Mouse (Mus musculus) liver, adult (tissue): ENCODE results near the gene Krt39.

ENCODE experiments used
- GATA4 ChIP-seq: IDR thresholded peaks from 2 replicates; pipeline ENCODE4 v1.6.1; 2014; ENCODE audit warnings: mild to moderate bottlenecking, low read length; ENCODE audit not compliant: insufficient replicate concordance

Krt39 gene

DNA sequence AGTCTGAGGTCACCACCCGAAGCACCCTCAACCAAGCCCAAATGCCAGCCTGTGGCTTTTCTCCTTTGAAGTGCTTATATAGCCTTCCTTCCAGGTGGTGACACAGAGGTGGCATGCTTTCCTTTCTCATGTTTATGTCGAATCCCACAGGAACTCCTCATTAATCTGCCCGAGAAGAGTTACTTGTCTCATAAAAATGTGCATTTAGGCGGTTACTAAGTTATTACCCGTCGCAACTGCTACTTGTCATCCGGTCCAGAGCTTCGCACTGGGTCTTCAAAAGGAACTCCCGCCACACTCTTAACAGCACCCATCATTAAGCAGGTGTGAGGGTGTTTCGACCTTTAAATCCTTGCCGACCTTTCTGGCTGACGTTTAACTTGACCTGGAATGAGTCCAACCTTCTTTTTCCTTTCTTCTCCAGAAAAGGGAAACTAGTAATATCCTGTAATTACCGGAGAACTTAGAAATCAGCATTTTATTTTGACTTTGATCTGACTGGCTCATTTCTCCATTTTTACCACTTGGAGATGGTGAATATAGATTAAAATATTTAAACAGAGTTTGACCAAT lies at the start of gene Krt39:
Gene Krt39, minus strand, starts transcription at position 51 of the 573 bp plus-strand sequence.
- TF ChIP-seq GATA4 = no peak

DNA sequence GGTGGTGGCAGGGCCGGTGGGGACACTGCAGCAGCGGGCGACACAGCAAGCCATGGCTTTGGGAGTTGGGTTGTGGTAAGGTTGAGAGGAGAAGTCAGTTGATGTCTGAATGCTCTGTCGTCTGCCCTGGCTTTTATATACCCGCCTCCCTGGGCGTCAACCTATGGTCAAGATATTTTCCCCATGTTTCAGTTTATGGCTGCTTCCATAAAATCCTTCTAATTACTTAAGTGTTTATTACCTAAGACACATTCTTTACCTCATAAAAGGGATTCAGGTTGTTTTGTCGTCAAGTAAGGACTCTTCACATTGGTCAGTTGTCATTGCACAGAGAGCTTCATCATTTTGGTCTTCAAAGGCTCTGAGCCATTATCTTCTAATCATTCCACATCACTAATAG lies 45.4 kb upstream of the Krt39 start, which contains the start of gene Krtap3-1:
Gene Krtap3-1, minus strand, starts transcription at position 101 of the 400 bp plus-strand sequence.
- no peak for TF ChIP-seq GATA4

DNA sequence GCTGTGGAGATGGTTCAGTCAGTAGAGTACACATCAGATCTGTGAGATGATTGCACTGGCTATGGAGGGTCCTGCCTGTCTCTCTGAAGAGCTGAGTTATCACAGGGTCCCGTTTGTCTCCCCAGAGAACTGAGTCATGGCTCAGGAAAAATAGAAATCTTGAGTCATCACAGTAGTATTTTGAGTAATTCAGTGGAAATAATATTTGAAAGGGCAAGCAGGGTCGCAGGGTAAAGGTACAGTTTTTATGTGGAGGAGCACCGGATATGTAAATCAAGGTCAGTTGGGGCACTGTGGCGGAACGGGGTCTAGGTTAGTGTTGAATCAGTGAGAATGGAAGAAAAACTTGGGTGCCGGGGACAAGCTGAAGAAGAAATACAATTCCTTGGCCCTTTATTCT lies 41.4 kb upstream of the Krt39 start:
- TF ChIP-seq GATA4 = no peak

DNA sequence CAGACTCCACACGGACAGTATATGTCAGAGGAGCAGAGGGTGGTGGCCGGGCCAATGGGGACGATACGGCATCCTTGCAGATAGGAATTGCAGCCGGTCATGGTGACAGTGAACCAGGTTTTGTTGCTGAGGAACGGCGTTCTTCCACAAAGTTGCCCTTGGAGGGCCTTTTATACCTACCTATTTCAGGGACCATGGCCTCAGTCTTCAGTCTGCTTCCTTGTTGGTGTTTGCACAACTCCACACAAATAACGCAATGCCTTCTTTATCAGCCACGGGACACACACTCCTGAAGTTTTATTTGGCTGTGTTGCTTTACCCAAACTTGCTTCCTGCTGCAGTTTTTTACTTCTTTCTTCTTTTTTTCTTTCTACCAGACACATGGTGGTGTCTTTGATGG lies 38.2 kb upstream of the Krt39 start, which contains the start of gene Gm11939:
Gene Gm11939, minus strand, starts transcription at position 101 of the 400 bp plus-strand sequence.
- no peak for TF ChIP-seq GATA4

DNA sequence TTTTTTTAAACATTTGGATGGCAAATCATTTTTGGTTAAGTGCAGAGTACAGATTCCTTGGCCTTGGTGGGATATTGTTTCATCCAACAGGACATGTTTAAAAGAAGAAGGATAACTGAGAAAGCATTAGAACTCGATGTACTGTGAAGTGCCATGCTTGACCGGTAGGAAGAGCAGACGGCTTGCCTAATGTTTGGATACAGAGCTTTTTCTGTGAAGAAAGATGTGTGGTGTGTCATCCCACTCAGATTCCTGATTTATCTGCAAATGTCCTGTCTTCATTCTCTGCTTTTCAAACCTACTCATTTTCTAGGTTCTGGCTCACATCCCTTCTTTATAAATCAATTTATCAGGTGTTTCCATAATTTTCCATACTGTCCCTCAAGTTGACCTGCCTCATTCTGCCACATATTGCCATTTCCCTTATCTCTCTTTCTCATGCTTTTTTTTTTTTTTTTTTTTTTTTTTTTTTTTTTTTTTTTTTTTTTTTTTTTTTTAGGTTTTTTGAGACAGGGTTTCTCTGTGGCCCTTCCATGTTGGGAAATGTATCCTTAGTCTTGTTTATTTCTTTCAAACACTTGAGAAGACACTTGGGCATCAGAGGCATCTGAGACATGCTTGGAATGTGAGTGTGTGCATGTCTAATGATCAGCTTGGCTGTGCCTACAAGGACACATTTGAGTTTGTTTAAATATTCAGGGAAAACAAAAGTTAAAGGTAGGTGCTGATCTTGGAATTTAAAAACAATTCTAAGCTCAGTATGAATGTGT lies 37.0 kb upstream of the Krt39 start:
- TF ChIP-seq GATA4 = no peak

DNA sequence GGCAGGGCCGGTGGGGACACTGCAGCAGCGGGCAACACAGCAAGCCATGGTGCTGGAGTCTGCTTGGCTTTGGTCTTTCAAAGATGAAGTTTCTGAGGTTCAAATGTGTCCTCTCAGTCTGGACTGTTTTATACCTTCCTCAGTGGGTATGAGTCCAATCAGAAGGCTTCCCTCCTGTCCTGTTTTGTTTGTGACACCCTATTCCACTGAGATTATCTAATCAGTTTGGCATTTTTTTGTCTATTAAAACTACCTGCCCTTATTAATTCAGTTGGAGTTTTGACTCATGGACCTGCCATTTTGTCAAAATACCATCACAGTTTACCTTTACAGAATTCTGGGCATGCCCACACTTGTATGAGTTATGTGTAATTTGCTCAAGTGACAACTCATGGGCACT lies 35.6 kb upstream of the Krt39 start, which contains the start of gene Krtap3-2:
Gene Krtap3-2, minus strand, starts transcription at position 101 of the 400 bp plus-strand sequence.
- no peak for TF ChIP-seq GATA4

DNA sequence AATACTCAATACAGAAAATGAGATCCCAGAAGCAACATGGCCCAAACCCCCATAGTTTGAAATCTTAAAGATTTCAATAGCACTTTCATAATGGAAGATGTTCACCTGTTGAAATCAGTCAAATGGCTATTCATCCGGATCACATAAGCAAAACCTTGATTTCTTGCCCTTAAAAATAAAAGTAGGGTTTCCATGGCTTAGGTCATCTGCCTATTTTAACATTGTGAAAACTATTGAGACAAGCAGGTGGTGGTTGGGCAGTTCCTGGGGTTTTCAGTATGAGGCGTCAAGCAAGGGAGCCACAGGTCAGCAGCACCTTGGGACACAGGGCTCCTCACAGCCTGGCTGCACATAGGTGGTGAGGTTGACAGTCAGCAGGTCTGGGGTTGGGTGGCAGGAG lies 35.1 kb upstream of the Krt39 start:
- no peak for TF ChIP-seq GATA4

DNA sequence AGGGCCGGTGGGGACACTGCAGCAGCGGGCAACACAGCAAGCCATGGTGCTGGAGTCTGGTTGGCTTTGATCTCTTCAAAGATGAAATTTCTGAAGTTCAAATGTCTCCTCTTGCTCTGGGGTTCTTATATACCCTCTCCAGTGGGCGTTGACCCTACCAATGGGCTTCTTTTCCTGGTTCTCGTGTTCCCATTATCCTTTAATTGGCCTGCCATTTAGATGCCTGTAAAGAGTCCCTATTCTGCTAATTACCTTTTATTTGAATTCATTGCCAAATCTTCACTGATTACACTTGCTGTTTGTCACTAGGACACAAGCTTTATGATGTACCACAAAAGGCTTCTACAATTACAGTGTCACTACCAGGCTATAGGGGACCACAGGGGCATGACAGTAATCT lies 29.6 kb upstream of the Krt39 start, which contains the start of gene Krtap3-3:
Gene Krtap3-3, minus strand, starts transcription at position 101 of the 400 bp plus-strand sequence.
- TF ChIP-seq GATA4 = no peak

DNA sequence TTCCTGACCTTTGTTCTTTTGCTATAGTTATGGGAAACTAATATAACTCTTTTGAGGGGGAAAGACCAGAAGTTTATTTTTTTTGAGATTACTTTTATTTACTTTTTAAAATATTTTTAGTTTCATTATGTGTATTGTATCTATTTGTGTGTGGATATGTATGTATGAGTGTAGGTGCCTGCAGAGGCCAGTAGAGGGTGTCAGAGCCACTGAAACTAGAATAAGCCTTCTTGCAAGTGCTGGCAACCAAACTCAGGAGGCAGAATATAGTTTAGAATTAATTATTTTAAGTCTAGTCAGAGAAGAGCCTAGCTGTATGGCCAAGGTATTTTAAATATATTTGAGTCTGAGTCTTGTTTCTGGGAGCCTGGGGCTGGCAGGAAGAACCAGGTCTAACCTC lies 26.8 kb upstream of the Krt39 start:
- no peak for TF ChIP-seq GATA4

DNA sequence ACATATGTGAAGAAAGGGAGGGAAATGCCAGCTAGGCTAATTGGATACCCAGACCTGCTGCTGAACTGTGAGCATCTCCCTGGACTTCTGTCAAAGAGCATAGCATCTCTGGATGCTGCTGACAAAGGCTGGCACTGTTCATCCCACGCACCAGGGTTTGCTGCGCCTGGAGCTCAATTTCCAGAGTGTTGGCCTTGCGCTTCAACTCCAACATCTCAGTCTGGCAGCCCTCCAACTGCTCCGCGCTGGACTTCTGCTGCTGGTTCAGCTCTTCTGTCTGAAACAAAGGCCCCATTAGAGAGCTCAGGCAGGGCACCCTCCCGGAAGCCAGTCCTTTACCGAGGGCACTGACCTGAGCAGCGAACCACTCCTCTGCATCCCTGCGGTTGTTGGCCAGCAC lies 18.6 kb upstream of the Krt39 start:
- no peak for TF ChIP-seq GATA4

DNA sequence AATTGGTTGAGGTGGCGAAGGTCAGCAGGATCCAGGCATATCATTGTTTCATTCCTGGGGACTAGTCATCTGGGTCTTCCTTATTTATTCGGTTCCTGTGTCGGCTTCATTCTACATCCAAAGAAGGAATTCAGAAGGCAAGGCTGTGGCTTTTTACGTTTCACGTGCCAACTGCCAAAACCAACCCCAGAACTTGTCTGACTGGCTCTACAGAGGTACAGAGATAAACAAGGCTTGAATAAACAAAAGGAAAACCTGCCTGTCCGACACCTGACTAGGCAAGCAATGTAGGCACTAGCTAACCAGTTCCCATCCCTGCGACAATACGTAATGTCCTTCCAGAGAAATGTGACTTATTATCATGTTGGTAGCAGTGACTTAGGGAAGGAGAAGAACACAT lies 7.0 kb downstream of the Krt39 start:
- no peak for TF ChIP-seq GATA4

DNA sequence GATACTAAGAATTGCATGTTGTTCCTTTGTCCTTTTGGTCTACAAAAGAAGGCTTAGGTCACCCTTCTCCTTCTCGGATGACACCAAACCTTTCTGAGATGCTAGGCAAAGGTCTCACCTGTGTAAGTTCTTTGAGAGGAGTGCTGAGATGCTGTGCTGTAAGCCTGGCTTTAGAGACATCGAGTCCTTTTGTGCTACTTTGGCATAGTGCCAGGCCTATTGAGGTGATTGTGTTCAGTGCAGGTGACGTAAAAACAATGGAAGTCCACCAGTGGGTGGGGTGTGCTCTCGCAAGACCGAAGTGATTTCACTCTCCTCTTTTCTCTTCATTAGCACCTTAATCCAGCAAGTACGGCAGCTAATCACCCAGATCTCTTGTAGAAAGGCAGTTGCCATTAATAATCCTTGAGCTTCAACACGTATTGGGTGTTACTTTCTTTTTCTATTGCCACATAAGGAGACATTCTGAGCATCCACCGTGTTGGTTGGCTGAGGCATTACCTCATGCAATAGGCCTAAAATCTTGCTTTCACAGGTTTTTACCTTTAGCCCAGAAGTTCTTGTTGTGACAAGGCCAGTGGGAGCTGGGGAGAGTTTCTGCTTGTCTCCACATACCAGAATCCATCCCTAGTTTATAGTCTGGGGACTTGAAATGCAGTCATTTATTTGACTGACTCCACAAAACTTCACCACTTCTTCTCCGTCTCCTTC lies 20.9 kb downstream of the Krt39 start:
- no peak for TF ChIP-seq GATA4

DNA sequence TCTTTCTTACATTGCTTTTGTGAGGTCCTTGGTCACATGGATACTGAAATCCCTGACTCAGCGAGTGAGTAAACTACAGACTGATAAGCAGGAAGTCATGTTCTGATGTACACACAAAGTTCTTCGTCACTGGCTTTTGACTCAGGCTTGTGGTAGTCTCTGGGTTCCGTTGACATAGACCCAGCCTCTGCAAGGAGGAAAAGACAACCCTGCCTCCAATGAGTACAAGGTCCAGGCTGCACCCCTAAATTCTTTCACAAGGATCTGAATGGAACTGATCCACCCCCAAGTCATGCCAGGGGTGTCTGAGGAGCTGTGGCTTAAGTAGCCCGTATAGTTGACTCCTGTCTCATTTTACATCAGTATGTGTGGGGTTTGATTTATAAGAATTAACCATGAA lies 24.7 kb downstream of the Krt39 start:
- no peak for TF ChIP-seq GATA4

DNA sequence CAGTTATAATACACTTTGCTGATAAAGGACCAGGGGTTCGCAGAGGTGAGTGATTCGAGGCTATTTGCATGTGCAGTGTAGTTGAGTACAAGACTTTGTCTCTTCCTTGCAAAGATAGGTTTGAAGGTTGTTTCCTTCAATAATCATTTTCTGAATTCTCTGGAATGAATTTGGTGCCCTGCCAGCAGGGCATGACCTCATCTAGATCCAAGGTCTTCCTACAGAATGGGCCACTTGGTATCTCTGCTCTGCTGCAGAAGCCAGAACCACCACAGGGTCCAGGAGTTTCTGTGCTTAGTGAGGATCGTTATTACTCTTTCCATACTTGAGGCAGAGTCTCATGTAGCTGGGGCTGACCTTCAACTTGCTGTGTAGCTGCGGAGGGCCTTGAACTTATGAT lies 26.4 kb downstream of the Krt39 start:
- no peak for TF ChIP-seq GATA4

DNA sequence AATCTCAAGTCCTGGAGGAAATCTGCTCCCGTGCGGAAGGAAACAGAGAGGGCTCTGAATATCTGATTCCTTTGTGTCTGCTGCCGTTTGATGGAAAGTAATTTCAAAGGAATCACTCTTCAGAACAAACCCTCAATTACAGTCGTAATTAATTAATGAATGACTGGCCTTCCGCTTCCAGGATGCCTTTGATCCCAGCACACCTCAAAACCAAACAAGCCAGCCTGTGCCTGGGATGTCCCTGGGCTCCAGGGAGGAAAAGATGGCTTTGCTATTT lies 27.6 kb downstream of the Krt39 start:
- TF ChIP-seq GATA4 = no peak

DNA sequence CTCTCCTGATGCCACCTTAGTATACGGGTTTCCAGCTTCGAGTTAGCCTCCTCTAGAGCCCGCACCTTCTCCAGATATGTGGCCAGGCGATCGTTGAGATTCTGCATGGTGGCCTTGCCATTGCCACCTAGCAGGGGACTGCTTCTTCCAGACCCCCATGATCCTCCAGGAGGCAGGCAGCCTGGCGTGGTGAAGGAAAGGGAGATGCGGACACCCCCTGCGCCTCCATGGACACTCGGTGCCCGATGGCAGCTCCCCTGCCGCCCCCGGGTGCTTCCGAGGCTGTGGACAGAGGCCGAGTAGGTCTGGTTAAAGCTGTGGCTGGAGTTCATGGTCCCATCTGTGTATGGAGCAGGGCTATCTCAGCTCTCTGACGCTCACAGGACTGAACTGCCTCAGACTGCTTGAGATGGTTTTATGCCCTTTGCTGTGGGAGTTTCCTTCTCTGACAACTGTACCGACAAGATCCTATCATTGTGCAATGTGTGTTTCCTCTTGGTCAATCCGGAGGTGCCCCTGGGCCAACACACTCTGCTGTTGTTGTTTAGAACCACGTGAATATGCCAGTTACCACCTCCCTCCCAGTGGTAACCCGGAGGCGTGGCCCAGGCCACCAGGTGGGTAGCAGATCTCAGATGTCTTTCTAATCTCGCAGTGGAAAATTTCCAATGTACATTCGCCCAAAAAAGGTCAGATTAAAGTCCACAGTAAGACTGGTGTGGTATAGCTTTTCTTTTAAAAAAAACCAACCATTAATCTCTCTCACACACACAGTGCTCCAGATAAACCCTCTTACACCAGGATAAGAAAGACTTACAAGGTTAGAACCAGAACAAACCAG lies 28.2 kb downstream of the Krt39 start, which contains the start of gene Krt23:
Gene Krt23, minus strand, starts transcription at position 405 of the 841 bp plus-strand sequence.
- TF ChIP-seq GATA4 = no peak

DNA sequence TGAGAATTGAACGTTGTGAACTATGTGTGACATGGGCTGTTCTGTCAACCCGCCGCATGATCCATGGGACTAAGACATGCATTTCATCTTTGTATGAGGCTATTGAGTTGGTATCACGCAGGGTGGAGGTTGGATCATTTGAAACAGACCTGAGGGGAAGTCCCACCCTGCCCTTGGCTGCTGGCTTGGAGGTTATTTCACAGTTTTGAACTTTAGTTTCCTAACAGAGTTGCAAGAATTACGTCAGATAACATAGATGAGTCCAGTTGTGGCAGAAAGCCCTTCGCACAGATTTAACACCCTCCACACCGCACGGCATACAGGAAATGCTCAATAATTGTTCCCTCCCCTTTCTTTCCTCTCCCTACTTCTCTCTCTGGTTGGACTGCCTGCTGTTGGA lies 30.1 kb downstream of the Krt39 start:
- no peak for TF ChIP-seq GATA4
